Mouse (Mus musculus): ENCODE measurements at regions not wholly inside any gene's neighbourhood (a gene's known extent, or its start where the extent isn't known, plus 50 kb on each side); places are given as distances from the start of the nearest gene placed in this dataset.

- no peak for DNase-seq
These were observed 614.5 kb upstream of the Adamts5 start for GRCm38 (mm10) chr16:86516144-86516543.

- no peak for DNase-seq
These were observed 599.7 kb upstream of the Adamts5 start for GRCm38 (mm10) chr16:86501074-86501952.

GRCm38 (mm10) chr16:86475145-86475544 lies 573.5 kb upstream of the Adamts5 start:
- DNase-seq: no peak

- peak; percentile 13 for DNase-seq
These were observed 571.6 kb upstream of the Adamts5 start for GRCm38 (mm10) chr16:86473059-86473740.

GRCm38 (mm10) chr16:86461073-86461472 lies 559.4 kb upstream of the Adamts5 start:
- no peak for DNase-seq

- DNase-seq: no peak
These were observed 555.0 kb upstream of the Adamts5 start for GRCm38 (mm10) chr16:86456649-86457048.

- DNase-seq: no peak
These were observed 553.2 kb upstream of the Adamts5 start for GRCm38 (mm10) chr16:86454810-86455209.

- no peak for DNase-seq
These were observed 552.4 kb upstream of the Adamts5 start for GRCm38 (mm10) chr16:86454031-86454430.

- no peak for DNase-seq
These were observed 547.0 kb upstream of the Adamts5 start for GRCm38 (mm10) chr16:86448478-86449160.

GRCm38 (mm10) chr16:86419458-86419857 lies 517.8 kb upstream of the Adamts5 start:
- DNase-seq: peak; percentile 81

GRCm38 (mm10) chr16:86404309-86404708 lies 502.7 kb upstream of the Adamts5 start:
- no peak for DNase-seq

- no peak for DNase-seq
These were observed 499.8 kb upstream of the Adamts5 start for GRCm38 (mm10) chr16:86401381-86401780.

GRCm38 (mm10) chr16:86399288-86399687 lies 497.7 kb upstream of the Adamts5 start:
- DNase-seq: no peak

GRCm38 (mm10) chr16:86397521-86397920 lies 495.9 kb upstream of the Adamts5 start:
- no peak for DNase-seq

GRCm38 (mm10) chr16:86389063-86389723 lies 487.6 kb upstream of the Adamts5 start:
- no peak for DNase-seq

- no peak for DNase-seq
These were observed 486.5 kb upstream of the Adamts5 start for GRCm38 (mm10) chr16:86388128-86388527.

GRCm38 (mm10) chr16:86377991-86378390 lies 476.4 kb upstream of the Adamts5 start:
- no peak for DNase-seq

- DNase-seq: no peak
These were observed 470.0 kb upstream of the Adamts5 start for GRCm38 (mm10) chr16:86371652-86372051.

GRCm38 (mm10) chr16:86368449-86368848 lies 466.8 kb upstream of the Adamts5 start:
- no peak for DNase-seq

- DNase-seq: no peak
These were observed 464.6 kb upstream of the Adamts5 start for GRCm38 (mm10) chr16:86366197-86366596.

- no peak for DNase-seq
These were observed 459.5 kb upstream of the Adamts5 start for GRCm38 (mm10) chr16:86361099-86361498.

- no peak for DNase-seq
These were observed 453.4 kb upstream of the Adamts5 start for GRCm38 (mm10) chr16:86355036-86355435.

Data from gastrocnemius, postnatal 10 days (tissue).